Mouse (Mus musculus) MEL-GATA-1-ER (cell line): Measurements from ENCODE around the gene Gm20388.

Source experiments
- DNase-seq: peaks from one replicate; pipeline ENCODE4 v3.0.0-alpha.2; 2012; ENCODE audit warnings: low read depth; ENCODE audit errors: extremely low read depth

The Gm20388 gene

GRCm38 (mm10) chr8:121827726-121828125 lies 1917.1 kb downstream of the Gm20388 start:
- no peak for DNase-seq

GRCm38 (mm10) chr8:121828376-121829023 lies 1917.9 kb downstream of the Gm20388 start:
- no peak for DNase-seq

- DNase-seq = peak; percentile 79
These were observed 1918.6 kb downstream of the Gm20388 start, which contains the start of gene Klhdc4 for GRCm38 (mm10) chr8:121829048-121829776. Gene Klhdc4, minus strand, starts transcription at chr8:121829569.

DNA sequence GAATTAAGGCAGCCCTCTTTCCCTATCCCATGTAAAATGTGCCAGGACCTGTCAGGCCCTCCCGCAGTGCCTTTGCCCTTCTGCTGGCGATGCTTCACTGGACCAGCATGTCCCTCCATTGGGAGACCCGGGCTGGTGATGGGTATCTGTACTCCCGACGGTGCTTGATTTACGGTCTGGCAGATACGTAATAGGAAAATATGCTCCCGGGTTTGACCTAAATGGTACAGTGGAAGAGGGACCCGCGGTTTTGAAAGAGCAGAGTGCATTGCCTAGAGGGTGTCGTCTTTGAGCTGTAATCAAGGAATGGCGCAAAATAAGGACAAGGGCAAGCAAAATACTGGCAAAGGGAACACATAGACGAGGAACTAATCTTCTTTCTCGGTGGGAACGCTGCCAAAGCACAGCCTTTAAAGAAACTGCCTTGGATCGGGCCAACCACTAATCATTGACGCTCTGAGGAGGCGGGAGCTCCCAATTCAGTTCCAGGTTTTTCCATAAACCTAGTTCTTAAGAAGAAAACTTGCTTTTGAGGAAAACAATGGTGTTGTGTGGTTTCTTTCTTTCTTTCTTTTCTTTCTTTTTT lies 1919.2 kb downstream of the Gm20388 start:
- DNase-seq = peak; percentile 80

- DNase-seq = no peak
These were observed 1921.4 kb downstream of the Gm20388 start for GRCm38 (mm10) chr8:121832061-121832460.

GRCm38 (mm10) chr8:121832503-121832902 lies 1921.9 kb downstream of the Gm20388 start:
- DNase-seq = peak; percentile 81

- DNase-seq = peak; percentile 79
These were observed 1930.6 kb downstream of the Gm20388 start for GRCm38 (mm10) chr8:121841242-121841641.

GRCm38 (mm10) chr8:121842064-121842955 lies 1931.7 kb downstream of the Gm20388 start:
- no peak for DNase-seq

- DNase-seq = no peak
These were observed 1932.6 kb downstream of the Gm20388 start for GRCm38 (mm10) chr8:121843184-121843733.

DNA sequence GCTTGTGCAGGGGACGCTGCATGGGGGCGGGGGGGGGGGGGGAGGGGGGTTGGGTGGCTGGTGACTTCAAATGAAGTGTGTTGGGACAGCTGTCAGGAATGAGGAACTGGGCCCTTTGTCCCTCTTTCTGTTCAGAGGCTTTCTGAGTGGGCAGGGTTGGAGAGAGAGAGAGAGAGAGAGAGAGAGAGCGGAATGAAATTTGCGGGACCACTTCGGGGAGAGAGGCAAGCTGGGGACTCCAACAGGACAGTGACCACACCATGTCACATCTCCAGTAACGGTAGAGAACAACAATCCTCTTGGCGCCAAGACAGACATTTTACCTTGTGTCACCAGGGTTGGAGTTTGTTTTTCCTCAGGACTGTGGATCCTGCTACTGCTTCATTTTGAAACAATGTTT lies 1934.1 kb downstream of the Gm20388 start:
- no peak for DNase-seq

DNA sequence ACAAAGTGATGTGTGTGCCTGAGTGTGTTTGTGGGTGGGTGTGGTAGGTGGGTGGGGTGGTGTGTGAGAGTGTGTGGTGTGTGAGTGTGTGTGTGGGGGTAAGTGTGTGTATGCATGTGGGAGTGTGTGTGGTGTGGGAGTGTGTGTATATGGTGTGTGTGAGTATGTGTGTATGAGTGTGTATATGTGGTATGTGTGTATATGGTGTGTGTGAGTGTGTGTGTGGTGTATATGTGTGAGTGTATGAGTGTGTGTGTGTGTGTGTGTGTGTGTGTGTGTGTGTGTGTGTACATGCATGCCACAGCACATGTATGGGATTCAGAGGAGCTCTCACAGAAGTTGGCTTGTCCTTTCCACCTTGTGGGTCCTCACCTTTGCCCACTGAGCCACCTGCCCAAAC lies 1936.2 kb downstream of the Gm20388 start:
- no peak for DNase-seq

- peak; percentile 43 for DNase-seq
These were observed 1936.7 kb downstream of the Gm20388 start for GRCm38 (mm10) chr8:121847261-121847822.

- DNase-seq = peak; percentile 43
These were observed 1937.3 kb downstream of the Gm20388 start for GRCm38 (mm10) chr8:121847987-121848386.

DNA sequence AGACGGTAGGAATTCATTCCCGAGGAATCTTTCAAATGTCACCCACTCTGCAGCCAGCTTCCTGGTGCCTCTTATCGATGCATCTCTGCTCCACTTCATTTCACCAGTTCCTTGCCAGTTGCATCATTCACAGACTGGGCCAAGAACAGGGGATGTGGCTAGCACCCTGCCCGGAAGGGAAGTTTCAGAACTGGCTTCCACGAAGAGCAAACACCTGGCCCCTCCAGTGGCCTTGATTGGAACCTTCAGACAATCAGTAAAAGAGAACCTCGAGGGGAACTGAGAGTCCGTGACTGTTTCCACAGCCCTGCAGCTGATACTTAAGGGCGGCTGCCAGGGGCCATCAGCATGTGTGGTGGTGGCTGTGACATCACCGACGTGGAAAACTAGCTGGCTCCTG lies 1937.9 kb downstream of the Gm20388 start:
- peak; percentile 63 for DNase-seq

GRCm38 (mm10) chr8:121849303-121849702 lies 1938.7 kb downstream of the Gm20388 start:
- no peak for DNase-seq

- DNase-seq = peak; percentile 81
These were observed 1939.4 kb downstream of the Gm20388 start for GRCm38 (mm10) chr8:121850018-121850417.

GRCm38 (mm10) chr8:121850436-121850820 lies 1939.8 kb downstream of the Gm20388 start:
- no peak for DNase-seq

- DNase-seq = peak; percentile 97
These were observed 1940.3 kb downstream of the Gm20388 start for GRCm38 (mm10) chr8:121850821-121851470.

- DNase-seq = no peak
These were observed 1941.1 kb downstream of the Gm20388 start for GRCm38 (mm10) chr8:121851716-121852115.

GRCm38 (mm10) chr8:121852464-121852863 lies 1941.8 kb downstream of the Gm20388 start:
- DNase-seq = no peak
